27 mouse cellular contexts compared by ENCODE assay signal in the genomic region with DNA sequence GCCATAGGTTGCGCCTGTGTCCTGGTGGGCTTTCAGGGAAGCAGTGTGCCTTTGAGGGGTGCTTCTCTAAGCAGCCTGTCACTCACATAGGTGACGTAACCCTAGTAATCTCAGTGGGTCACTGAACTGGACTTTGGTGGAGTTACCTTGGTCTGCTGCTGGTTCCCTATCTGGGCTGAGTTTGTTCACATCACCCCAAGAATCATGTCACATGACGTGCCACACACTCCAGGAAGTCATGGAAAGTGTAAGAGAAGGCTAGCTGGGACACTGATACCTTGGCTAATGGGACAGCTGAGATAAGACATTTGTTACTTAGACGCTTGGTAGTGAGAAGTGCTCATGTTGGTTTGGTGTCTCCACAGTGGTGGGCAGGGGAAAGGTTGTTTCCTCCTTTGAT. TPM values are rescaled to one million over a fixed set of nuclear protein-coding genes. Genes with fewer than 3 reads are reported as not detected.
"Had no signal": no experiment of that assay in that cellular context is flagged by ENCODE, and none has a peak within 500 bp of the region (broad histone marks: within the 10 kb centered on the region; RNA-seq: fewer than 3 reads in every experiment).

No protein-coding gene starts in this region.

- DNase-seq: kidney, adult 11 months; kidney, adult 8-10 months; kidney, postnatal 10 days; kidney, postnatal 36 days; left cerebral cortex, postnatal 4 days; lung, adult 18-20 months; lung, postnatal 10 days; lung, postnatal 36 days; retina, postnatal 1 day; right cerebral cortex, postnatal 25 days; spleen, adult 18-20 months; thymus, adult 18-20 months; thymus, postnatal 36 days had no signal

- H3K36me3 ChIP-seq: kidney, embryonic 15.5 days; limb, embryonic 12.5 days; limb, embryonic 15.5 days; lung, embryonic 15.5 days; midbrain, embryonic 10.5 days; midbrain, embryonic 13.5 days; neural tube, embryonic 13.5 days had no signal

- H3K4me2 ChIP-seq: kidney, embryonic 15.5 days; limb, embryonic 12.5 days; limb, embryonic 15.5 days; liver, embryonic 11.5 days; lung, embryonic 15.5 days; midbrain, embryonic 13.5 days; neural tube, embryonic 13.5 days had no signal

- H3K27me3 ChIP-seq: kidney, embryonic 15.5 days; limb, embryonic 12.5 days; limb, embryonic 15.5 days; lung, embryonic 15.5 days; midbrain, embryonic 13.5 days; neural tube, embryonic 13.5 days had no signal

- H3K9me3 ChIP-seq: kidney, embryonic 15.5 days; limb, embryonic 12.5 days; limb, embryonic 15.5 days; lung, embryonic 15.5 days; midbrain, embryonic 10.5 days; midbrain, embryonic 13.5 days; neural tube, embryonic 13.5 days had no signal

- H3K4me3 ChIP-seq: kidney, embryonic 15.5 days; limb, embryonic 12.5 days; limb, embryonic 15.5 days; lung, embryonic 15.5 days; midbrain, embryonic 10.5 days; midbrain, embryonic 13.5 days; myocyte; neural tube, embryonic 13.5 days had no signal

- ATAC-seq: midbrain, embryonic 13.5 days; midbrain, embryonic 16.5 days had no signal

- H3K27ac ChIP-seq: kidney, embryonic 15.5 days; limb, embryonic 12.5 days; limb, embryonic 15.5 days; liver, embryonic 14.5 days; lung, embryonic 15.5 days; midbrain, embryonic 13.5 days; neural tube, embryonic 13.5 days had no signal

- H3K9ac ChIP-seq: kidney, embryonic 15.5 days; limb, embryonic 12.5 days; limb, embryonic 15.5 days; liver, embryonic 14.5 days; lung, embryonic 15.5 days; midbrain, embryonic 13.5 days; neural tube, embryonic 13.5 days had no signal

RNA-seq across cellular contexts. Expression of a gene that starts 0.9 kb away (rescaled TPM):
- total RNA-seq: monocyte, adult 5-6 weeks; neutrophil, adult 5-6 weeks had no signal
- polyA plus RNA-seq: kidney, embryonic 15.5 days; limb, embryonic 12.5 days; liver, embryonic 11.5 days; midbrain, embryonic 10.5 days; midbrain, embryonic 13.5 days; myocyte; neural tube, embryonic 13.5 days; stomach, embryonic 16.5 days had no signal
